In genomic region chr5:120424039-120424438, GRCm38 (mm10) we compare ENCODE assay signal across 9 mouse cellular contexts. TPM values are rescaled to one million over a fixed set of nuclear protein-coding genes. Genes with fewer than 3 reads are reported as not detected.
DNase-seq lines count a peak whose midpoint lies in the region; ATAC-seq lines count a peak whose summit lies in the region.
"Had no signal": no experiment of that assay in that cellular context is flagged by ENCODE, and none has a peak within 500 bp of the region (broad histone marks: within the 10 kb centered on the region; RNA-seq: fewer than 3 reads in every experiment).

No protein-coding gene starts in this region.

- H3K4me3 ChIP-seq in heart, embryonic 10.5 days = no peak overlapping the region
- H3K4me3 ChIP-seq in heart, embryonic 11.5 days (ENCODE audit: low read depth, low read length) = no peak overlapping the region
- H3K4me3 ChIP-seq: limb, embryonic 13.5 days had no signal

- no peaks in the 10 kb centered on the region for H3K9me3 ChIP-seq in heart, embryonic 10.5 days
- H3K9me3 ChIP-seq in heart, embryonic 11.5 days (replicated peaks; ENCODE audit: control insufficient read depth, low read length) = no peaks in the 10 kb centered on the region
- H3K9me3 ChIP-seq: limb, embryonic 13.5 days had no signal

- H3K27me3 ChIP-seq in heart, embryonic 10.5 days (ENCODE audit: insufficient read depth, poor library complexity, severe bottlenecking) = peaks cover 97% of the 10 kb centered on the region
- H3K27me3 ChIP-seq in heart, embryonic 11.5 days (ENCODE audit: control insufficient read depth, insufficient read depth, low read length) = peaks cover 86% of the 10 kb centered on the region

- WGBS in heart, embryonic 10.5 days = 1% methylated on average over 19 of the region's 19 CpGs
- WGBS in heart, embryonic 11.5 days (ENCODE audit: insufficient replicate concordance) = 1% methylated on average over 19 of the region's 19 CpGs

- 0 out of 2 replicates have a peak, but pooled peaks cover 6% of the 10 kb centered on the region for H3K4me1 ChIP-seq in heart, embryonic 10.5 days
- no peaks in the 10 kb centered on the region for H3K4me1 ChIP-seq in heart, embryonic 11.5 days (ENCODE audit: control insufficient read depth, insufficient read depth, low read length)
- H3K4me1 ChIP-seq: limb, embryonic 13.5 days had no signal

- H3K36me3 ChIP-seq in heart, embryonic 10.5 days = no peaks in the 10 kb centered on the region
- no peaks in the 10 kb centered on the region for H3K36me3 ChIP-seq in heart, embryonic 11.5 days (ENCODE audit: control insufficient read depth, insufficient read depth, low read length)
- H3K36me3 ChIP-seq: limb, embryonic 13.5 days had no signal

- H3K4me2 ChIP-seq in heart, embryonic 11.5 days = no peak overlapping the region
- H3K4me2 ChIP-seq: limb, embryonic 13.5 days had no signal

- H3K9ac ChIP-seq in heart, embryonic 11.5 days (ENCODE audit: low read depth, low read length) = no peak overlapping the region
- H3K9ac ChIP-seq: limb, embryonic 13.5 days had no signal

- DNase-seq in heart, embryonic 10.5 days (ENCODE audit: low spot score) = peak; percentile 91
- DNase-seq in adrenal gland, postnatal 14 days = peak; percentile 89
- DNase-seq in gastrocnemius, postnatal 10 days = peak; percentile 83
- peak; percentile 64 for DNase-seq in kidney, adult 9 months
- DNase-seq in testis, postnatal 10 days (ENCODE audit: low spot score) = peak; percentile 92
- no peak for DNase-seq in right cerebral cortex, adult 18-20 months

- ATAC-seq in heart, embryonic 11.5 days (replicated peaks; ENCODE audit: insufficient number of reproducible peaks, low FRiP score, low TSS enrichment) = no peak
- peak; percentile 91 for ATAC-seq in megakaryocyte-erythroid progenitor cell, adult 5-6 weeks (replicated peaks; ENCODE audit: low FRiP score, low TSS enrichment, poor library complexity, severe bottlenecking)

- H3K27ac ChIP-seq in heart, embryonic 10.5 days = no peak overlapping the region
- H3K27ac ChIP-seq in heart, embryonic 11.5 days (ENCODE audit: low read depth, low read length) = no peak overlapping the region
- H3K27ac ChIP-seq: limb, embryonic 13.5 days had no signal

RNA-seq across cellular contexts. Expression of gene Lhx5, which starts 7.5 kb away (rescaled TPM):
- polyA plus RNA-seq in heart, embryonic 10.5 days (2016; fragmentation: Nextera tagmentation; extraction: Ambion mirVana) = 0.05 TPM in 1 of 2 replicates, not detected in the other
- polyA plus RNA-seq in heart, embryonic 11.5 days (2014; fragmentation: Nextera tagmentation; extraction: Ambion mirVana) = 0.11 TPM in 1 of 2 replicates, not detected in the other
- not detected in 2 replicates for total RNA-seq in adrenal gland, postnatal 14 days (2021)
- total RNA-seq in gastrocnemius, postnatal 10 days (2021) = not detected
- not detected in 2 replicates for total RNA-seq in megakaryocyte-erythroid progenitor cell, adult 5-6 weeks (2014; fragmentation: Nextera tagmentation)
- total RNA-seq in megakaryocyte-erythroid progenitor cell, adult 5-6 weeks (2017) = not detected in 2 replicates
- polyA plus RNA-seq: limb, embryonic 13.5 days had no signal

RNA-seq across cellular contexts. Expression of gene Sdsl, which starts 48.6 kb away (rescaled TPM):
- polyA plus RNA-seq in heart, embryonic 10.5 days (2016; fragmentation: Nextera tagmentation; extraction: Ambion mirVana) = 7.5 and 7.7 TPM in 2 replicates
- polyA plus RNA-seq in heart, embryonic 11.5 days (2014; fragmentation: Nextera tagmentation; extraction: Ambion mirVana) = 6.6 and 8.6 TPM in 2 replicates
- total RNA-seq in adrenal gland, postnatal 14 days (2021) = 43.0 and 43.7 TPM in 2 replicates
- total RNA-seq in gastrocnemius, postnatal 10 days (2021) = 1 to 10 TPM in 1 of 2 experiments, under 1 TPM in 1; 0.26 to 1.2 TPM
- 59.5 and 72.1 TPM in 2 replicates for total RNA-seq in megakaryocyte-erythroid progenitor cell, adult 5-6 weeks (2014; fragmentation: Nextera tagmentation)
- 58.5 and 67.3 TPM in 2 replicates for total RNA-seq in megakaryocyte-erythroid progenitor cell, adult 5-6 weeks (2017)

RNA-seq across cellular contexts. Expression of gene Sds, which starts 52.3 kb away (rescaled TPM):
- polyA plus RNA-seq in heart, embryonic 10.5 days (2016; fragmentation: Nextera tagmentation; extraction: Ambion mirVana) = 0.16 and 0.23 TPM in 2 replicates
- 0.18 TPM in 1 of 2 replicates, not detected in the other for polyA plus RNA-seq in heart, embryonic 11.5 days (2014; fragmentation: Nextera tagmentation; extraction: Ambion mirVana)
- total RNA-seq in adrenal gland, postnatal 14 days (2021) = 3.5 and 28.1 TPM in 2 replicates
- total RNA-seq in gastrocnemius, postnatal 10 days (2021) = not detected
- not detected in 2 replicates for total RNA-seq in megakaryocyte-erythroid progenitor cell, adult 5-6 weeks (2014; fragmentation: Nextera tagmentation)
- not detected in 2 replicates for total RNA-seq in megakaryocyte-erythroid progenitor cell, adult 5-6 weeks (2017)
- polyA plus RNA-seq: limb, embryonic 13.5 days had no signal

Comparison
In these comparisons a context has a peak if more than half of its experiments do, and no peak if none do; other contexts are left out.
1. RNA of gene Sdsl, which starts 48.6 kb away (total RNA-seq): 58.5 to 72.1 TPM in megakaryocyte-erythroid progenitor cell, adult 5-6 weeks and 43.0 to 43.7 TPM in adrenal gland, postnatal 14 days; 0.26 to 1.2 TPM in gastrocnemius, postnatal 10 days; every median in the first group is over 10 times any median in the second.